Mouse (Mus musculus) stomach, embryonic 14.5 days (tissue): ENCODE results near the gene Poglut1. TPM values are rescaled to one million over a fixed set of nuclear protein-coding genes. Genes with fewer than 3 reads are reported as not detected.

ENCODE experiments used
- ATAC-seq: fragments of 200-750 bp; cut with Nextera tagmentation; 2 replicates; pipeline ENCODE4 v1.8.0; 2017; ENCODE audit warnings: low read depth, moderate TSS enrichment; ENCODE audit not compliant: insufficient number of reproducible peaks, insufficient read depth, low FRiP score
- H3K27ac ChIP-seq: fragments of 300-500 bp; sonication (generic); 2 replicates; pipeline ENCODE4 v1.5.1; 2014; ENCODE audit warnings: mild to moderate bottlenecking, low read length, moderate library complexity, mixed read lengths
- H3K27me3 ChIP-seq: fragments of 300-500 bp; sonication (generic); 2 replicates; pipeline ENCODE4 v1.6.1; 2014; ENCODE audit warnings: low read length, control low read depth, mixed read lengths; ENCODE audit not compliant: control insufficient read depth, insufficient read depth
- H3K36me3 ChIP-seq: fragments of 300-500 bp; sonication (generic); 2 replicates; pipeline ENCODE4 v1.6.1; 2014; ENCODE audit warnings: mild to moderate bottlenecking, control low read depth, low read length, moderate library complexity, mixed read lengths; ENCODE audit not compliant: control insufficient read depth, insufficient read depth
- H3K4me1 ChIP-seq: fragments of 300-500 bp; sonication (generic); 2 replicates; pipeline ENCODE4 v1.6.1; 2014; ENCODE audit warnings: low read length, control low read depth, mixed read lengths; ENCODE audit not compliant: control insufficient read depth, insufficient read depth
- H3K4me2 ChIP-seq: fragments of 300-500 bp; sonication (generic); replicated peaks from 2 replicates; pipeline ENCODE4 v1.6.1; 2014; ENCODE audit warnings: low read depth, low read length, control low read depth
- H3K4me3 ChIP-seq: fragments of 300-500 bp; sonication (generic); 2 replicates; pipeline ENCODE4 v1.5.1; 2014; ENCODE audit warnings: low read depth, low read length, control low read depth
- H3K9ac ChIP-seq: fragments of 300-500 bp; sonication (generic); replicated peaks from 2 replicates; pipeline ENCODE4 v1.6.1; 2014; ENCODE audit warnings: low read depth, mild to moderate bottlenecking, control low read depth, low read length, moderate library complexity, mixed read lengths
- H3K9me3 ChIP-seq: fragments of 300-500 bp; sonication (generic); 2 replicates; pipeline ENCODE4 v1.6.1; 2016; ENCODE audit warnings: low read depth, low read length, control low read depth; ENCODE audit not compliant: control insufficient read depth
- WGBS: fragments of 180-500 bp; shearing (Covaris S2); extraction: QIAGEN DNeasy Blood & Tissue Kit; methylation state at CpG from one replicate; pipeline ENCODE4 v1.1.7; 2014; 5-methylcytosine and 5-hydroxymethylcytosine counted together
- polyA plus RNA-seq: library from polyadenylated mRNA; unstranded; fragments of >200 nt; fragmentation: Nextera tagmentation; extraction: Ambion mirVana; gene quantifications from 2 replicates; pipeline ENCODE4 v1.2.1, GENCODE M21; 2014

Poglut1 gene
- polyA plus RNA-seq, 1 experiment from 2014 or later = 56.9 TPM

GRCm38 (mm10) chr16:38522129-38523084 is 27.7 kb downstream of the Poglut1 start, which contains the start of gene Timmdc1:
Timmdc1 (minus strand) TSS chr16:38522663.
- under 1% methylated on average over 73 of the region's 73 CpGs for WGBS

DNA sequence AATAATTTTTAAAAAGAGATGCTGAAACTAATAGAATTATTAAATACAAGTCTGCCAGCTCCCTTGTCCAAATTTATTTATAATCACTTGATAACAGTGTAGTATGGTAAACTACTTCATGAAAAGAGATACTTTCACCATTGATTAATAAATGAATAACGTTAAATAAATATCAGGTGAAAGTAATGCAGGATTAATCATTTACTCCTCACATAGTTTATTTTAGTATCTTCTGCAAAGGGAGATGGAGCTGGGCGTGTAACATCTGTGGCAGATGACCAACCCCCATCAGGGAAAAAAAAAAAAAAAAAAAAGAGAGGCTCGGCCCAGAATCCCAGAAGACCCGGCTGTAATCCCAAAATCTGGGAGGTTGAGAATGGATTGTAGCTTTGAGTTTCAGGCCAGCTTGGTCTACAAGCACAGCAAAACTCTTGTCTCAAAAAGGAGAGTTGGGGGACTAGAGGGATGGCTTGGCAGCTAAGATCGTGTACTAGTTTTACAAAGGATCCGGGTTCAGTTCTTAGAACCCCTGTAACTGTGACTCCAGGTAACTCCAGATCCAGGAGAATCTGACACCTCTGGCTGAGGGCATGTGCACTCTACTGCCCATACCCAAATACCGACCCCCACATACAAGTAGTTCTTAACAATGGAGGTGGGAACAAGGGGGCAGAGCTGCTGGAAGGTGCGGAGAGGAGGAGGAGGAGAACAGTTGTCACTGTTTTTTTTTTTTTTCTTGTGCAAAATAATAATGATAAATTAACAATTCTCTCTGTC is 28.7 kb downstream of the Poglut1 start:
- H3K4me3 ChIP-seq = peak overlapping the region; percentile 93
- H3K4me2 ChIP-seq = peak overlapping the region; percentile 65
- peaks cover 6% of the 10 kb centered on the region; the same call in 1 of the 2 replicates for H3K4me1 ChIP-seq
- no peak overlapping the region for H3K27ac ChIP-seq
- WGBS = 24% methylated on average over 8 of the region's 8 CpGs
- ATAC-seq = no peak
- H3K9me3 ChIP-seq = no peaks in the 10 kb centered on the region
- H3K36me3 ChIP-seq = peaks cover 22% of the 10 kb centered on the region
- H3K9ac ChIP-seq = peak overlapping the region; percentile 85; the same call in 1 of the 2 replicates
- no peaks in the 10 kb centered on the region for H3K27me3 ChIP-seq

More at GRCm38 (mm10) chr16:38522129-38523084, 27.7 kb downstream of the Poglut1 start, which contains the start of gene Timmdc1:
- H3K9ac ChIP-seq = peak within 1 kb of the TSS; percentile 85
- peak; percentile 99 for ATAC-seq
- peaks cover 6% of the 10 kb centered on the region; the same call in 1 of the 2 replicates for H3K4me1 ChIP-seq
- H3K9me3 ChIP-seq = no peaks in the 10 kb centered on the region
- H3K4me2 ChIP-seq = peak within 1 kb of the TSS; percentile 65
- peak within 1 kb of the TSS; percentile 86 for H3K27ac ChIP-seq
- peaks cover 17% of the 10 kb centered on the region; the same call in 1 of the 2 replicates for H3K36me3 ChIP-seq
- H3K27me3 ChIP-seq = no peaks in the 10 kb centered on the region
- peak within 1 kb of the TSS; percentile 93 for H3K4me3 ChIP-seq

DNA sequence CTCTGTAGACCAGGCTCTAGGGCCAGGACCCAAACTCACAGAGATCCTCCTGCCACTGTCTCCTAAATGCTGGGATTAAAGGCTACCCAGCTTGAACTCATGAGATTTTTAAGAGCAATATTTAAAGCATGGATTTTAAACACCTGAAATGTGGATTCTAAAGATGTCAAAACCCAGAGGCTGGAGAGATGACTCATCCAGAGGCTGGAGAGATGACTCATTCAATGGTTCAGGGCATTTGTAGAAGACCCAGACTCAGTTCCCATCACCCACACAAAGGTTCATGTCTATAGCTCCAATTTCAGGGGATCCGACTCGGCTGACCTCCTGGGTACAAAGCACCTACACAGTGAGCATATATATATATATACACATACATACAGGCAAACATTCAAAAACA is 30.9 kb downstream of the Poglut1 start:
- no peaks in the 10 kb centered on the region for H3K27me3 ChIP-seq
- H3K4me2 ChIP-seq = no peak overlapping the region

GRCm38 (mm10) chr16:38510846-38511245 is 39.2 kb downstream of the Poglut1 start:
- no peak overlapping the region for H3K27ac ChIP-seq
- no peaks in the 10 kb centered on the region for H3K9me3 ChIP-seq
- WGBS = 90% methylated on average over 2 of the region's 2 CpGs
- H3K9ac ChIP-seq = no peak overlapping the region
- H3K36me3 ChIP-seq = peaks cover 24% of the 10 kb centered on the region
- H3K4me1 ChIP-seq = no peaks in the 10 kb centered on the region
- no peak for ATAC-seq
- H3K4me2 ChIP-seq = no peak overlapping the region
- H3K4me3 ChIP-seq = no peak overlapping the region
- H3K27me3 ChIP-seq = no peaks in the 10 kb centered on the region

More for the DNA sequence above, 30.9 kb downstream of the Poglut1 start:
- H3K9ac ChIP-seq = no peak overlapping the region
- H3K4me3 ChIP-seq = no peak overlapping the region
- WGBS = 88% methylated on average over 2 of the region's 2 CpGs
- H3K27ac ChIP-seq = no peak overlapping the region
- H3K4me1 ChIP-seq = peaks cover 6% of the 10 kb centered on the region; the same call in 1 of the 2 replicates
- ATAC-seq = no peak
- H3K9me3 ChIP-seq = no peaks in the 10 kb centered on the region
- peaks cover 16% of the 10 kb centered on the region for H3K36me3 ChIP-seq

DNA sequence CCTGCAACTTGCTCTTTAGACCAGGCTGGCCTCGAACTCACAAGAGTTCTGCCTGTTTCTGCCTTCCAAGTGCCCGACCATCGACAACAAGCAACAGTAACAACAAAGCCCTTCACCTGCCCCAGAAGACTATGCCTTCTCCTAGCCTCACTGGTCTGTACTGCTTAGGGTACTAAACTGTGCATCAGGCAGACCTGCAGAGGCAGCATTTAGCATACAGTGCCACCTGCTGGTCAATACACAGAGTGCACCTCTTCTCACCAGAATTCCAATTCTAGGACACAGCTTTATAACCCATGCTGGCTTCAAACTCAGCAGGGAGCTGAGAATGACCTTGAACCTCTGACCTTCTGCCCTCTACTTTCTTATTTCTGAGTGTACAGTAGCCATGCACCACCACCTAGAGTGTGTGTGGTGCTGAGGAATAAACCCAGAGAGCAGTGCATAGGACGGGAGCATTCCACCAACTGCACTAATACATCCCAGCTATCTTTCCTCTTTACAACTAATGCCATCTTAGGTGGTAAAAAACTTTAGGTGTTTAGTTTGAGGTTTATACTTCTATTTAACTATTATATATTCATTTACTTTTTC is 43.9 kb downstream of the Poglut1 start:
- peak; percentile 74; the same call in 1 of the 2 replicates for ATAC-seq
- Histone ChIP-seq H3K27ac (no peak overlapping the region), H3K9me3 (no peaks in the 10 kb centered on the region), H3K4me1 (no peaks in the 10 kb centered on the region), H3K4me2 (no peak overlapping the region), H3K27me3 (no peaks in the 10 kb centered on the region), H3K9ac (no peak overlapping the region), H3K36me3 (peaks cover 19% of the 10 kb centered on the region), H3K4me3 (no peak overlapping the region)
- WGBS = 74% methylated on average over 4 of the region's 4 CpGs

GRCm38 (mm10) chr16:38503528-38503927 is 46.5 kb downstream of the Poglut1 start:
- ATAC-seq = no peak
- H3K27ac ChIP-seq = no peak overlapping the region
- 89% methylated on average over 4 of the region's 4 CpGs for WGBS

DNA sequence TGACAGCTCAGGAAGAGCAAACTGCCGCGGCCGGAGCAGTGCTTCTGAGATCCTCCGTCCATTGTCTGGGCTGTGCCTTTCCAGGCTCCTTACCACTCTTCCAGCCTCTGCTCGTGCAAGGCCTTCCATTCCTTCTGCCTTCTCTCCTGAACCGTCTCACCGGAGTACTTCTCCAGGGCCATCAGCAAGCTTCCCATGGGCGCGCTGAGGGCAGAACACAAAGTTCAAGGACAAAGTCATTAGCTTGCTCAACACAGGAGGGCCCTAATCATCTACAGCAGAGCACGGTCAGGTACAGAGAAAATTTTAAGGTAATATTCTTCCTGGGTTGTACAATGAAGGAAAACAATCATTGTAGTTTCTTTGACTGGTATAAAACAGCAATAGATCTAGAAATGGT is 47.6 kb downstream of the Poglut1 start:
- Histone ChIP-seq H3K4me1 (no peaks in the 10 kb centered on the region), H3K36me3 (peaks cover 27% of the 10 kb centered on the region), H3K27me3 (no peaks in the 10 kb centered on the region), H3K27ac (no peak overlapping the region), H3K4me3 (no peak overlapping the region), H3K9me3 (no peaks in the 10 kb centered on the region), H3K9ac (no peak overlapping the region), H3K4me2 (no peak overlapping the region)
- ATAC-seq = no peak
- WGBS = 95% methylated on average over 10 of the region's 10 CpGs

More at GRCm38 (mm10) chr16:38503528-38503927, 46.5 kb downstream of the Poglut1 start:
- H3K9me3 ChIP-seq = no peaks in the 10 kb centered on the region
- no peak overlapping the region for H3K4me2 ChIP-seq
- H3K9ac ChIP-seq = no peak overlapping the region
- H3K36me3 ChIP-seq = peaks cover 24% of the 10 kb centered on the region
- no peaks in the 10 kb centered on the region for H3K27me3 ChIP-seq
- no peaks in the 10 kb centered on the region for H3K4me1 ChIP-seq
- no peak overlapping the region for H3K4me3 ChIP-seq
